ENCODE assay signal across 17 mouse cellular contexts in genomic region chr6:117060688-117061087, GRCm38 (mm10).
DNase-seq lines count a peak whose midpoint lies in the region; ATAC-seq and TF ChIP-seq lines count a peak whose summit lies in the region.
"Had no signal": no experiment of that assay in that cellular context is flagged by ENCODE, and none has a peak within 500 bp of the region (broad histone marks: within the 10 kb centered on the region; RNA-seq: fewer than 3 reads in every experiment).

No protein-coding gene starts in this region.

- WGBS in midbrain, postnatal 0 days: 78% methylated on average over 3 of the region's 3 CpGs
- 92% methylated on average over 3 of the region's 3 CpGs for WGBS in midbrain, embryonic 13.5 days
- 79% methylated on average over 3 of the region's 3 CpGs for WGBS in neural tube, embryonic 15.5 days

- ATAC-seq in midbrain, postnatal 0 days (ENCODE audit: low FRiP score): no peak
- ATAC-seq in midbrain, embryonic 13.5 days: no peak
- no peak for ATAC-seq in neural tube, embryonic 15.5 days (ENCODE audit: low FRiP score)
- ATAC-seq: intestine, embryonic 15.5 days had no signal

- DNase-seq in gastrocnemius, postnatal 25 days: peak; percentile 28
- no peak for DNase-seq in gastrocnemius, postnatal 14 days
- peak; percentile 8 for DNase-seq in midbrain, postnatal 0 days (ENCODE audit: low spot score)
- DNase-seq in adrenal gland, postnatal 36 days: peak; percentile 6 to 46
- peak; percentile 42 for DNase-seq in ovary, postnatal 36 days (ENCODE audit: low spot score)
- DNase-seq: cerebellum, adult 9-10 months; layer of hippocampus, postnatal 36 days; lung, adult 18-20 months; right cerebral cortex, postnatal 4 days; thymus, postnatal 4 days had no signal

- no peaks in the 10 kb centered on the region for H3K36me3 ChIP-seq in midbrain, postnatal 0 days (ENCODE audit: insufficient read depth, low read length)
- H3K36me3 ChIP-seq in midbrain, embryonic 13.5 days: no peaks in the 10 kb centered on the region
- no peaks in the 10 kb centered on the region for H3K36me3 ChIP-seq in neural tube, embryonic 15.5 days
- H3K36me3 ChIP-seq: forebrain, embryonic 10.5 days; hindbrain, embryonic 10.5 days; intestine, embryonic 15.5 days; limb, embryonic 12.5 days had no signal

- no peak for TF ChIP-seq CTCF in midbrain, postnatal 0 days (IDR thresholded peaks at IDR 0.05)

- H3K27ac ChIP-seq in midbrain, postnatal 0 days (ENCODE audit: low read depth, low read length): no peak overlapping the region
- H3K27ac ChIP-seq in midbrain, embryonic 13.5 days: no peak overlapping the region
- H3K27ac ChIP-seq in neural tube, embryonic 15.5 days (replicated peaks): no peak overlapping the region
- H3K27ac ChIP-seq: forebrain, embryonic 10.5 days; hindbrain, embryonic 10.5 days; intestine, embryonic 15.5 days; limb, embryonic 12.5 days had no signal

- H3K4me2 ChIP-seq in midbrain, postnatal 0 days (ENCODE audit: low read depth, low read length, poor library complexity, severe bottlenecking): no peak overlapping the region
- no peak overlapping the region for H3K4me2 ChIP-seq in midbrain, embryonic 13.5 days (replicated peaks)
- H3K4me2 ChIP-seq in neural tube, embryonic 15.5 days: no peak overlapping the region
- H3K4me2 ChIP-seq: intestine, embryonic 15.5 days; limb, embryonic 12.5 days had no signal

- H3K4me1 ChIP-seq in midbrain, postnatal 0 days (ENCODE audit: insufficient read depth, low read length): no peaks in the 10 kb centered on the region
- H3K4me1 ChIP-seq in midbrain, embryonic 13.5 days (replicated peaks): no peaks in the 10 kb centered on the region
- no peaks in the 10 kb centered on the region for H3K4me1 ChIP-seq in neural tube, embryonic 15.5 days
- H3K4me1 ChIP-seq: forebrain, embryonic 10.5 days; hindbrain, embryonic 10.5 days; intestine, embryonic 15.5 days; limb, embryonic 12.5 days; megakaryocyte, embryonic 14.5 days had no signal

- H3K9ac ChIP-seq in midbrain, postnatal 0 days (replicated peaks; ENCODE audit: low read length, poor library complexity, severe bottlenecking): no peak overlapping the region
- no peak overlapping the region for H3K9ac ChIP-seq in midbrain, embryonic 13.5 days (replicated peaks)
- H3K9ac ChIP-seq in neural tube, embryonic 15.5 days (replicated peaks): no peak overlapping the region
- H3K9ac ChIP-seq: intestine, embryonic 15.5 days; limb, embryonic 12.5 days had no signal

- no peak overlapping the region for H3K4me3 ChIP-seq in midbrain, postnatal 0 days (ENCODE audit: low read depth, low read length)
- no peak overlapping the region for H3K4me3 ChIP-seq in midbrain, embryonic 13.5 days (replicated peaks)
- no peak overlapping the region for H3K4me3 ChIP-seq in neural tube, embryonic 15.5 days (replicated peaks)
- H3K4me3 ChIP-seq: forebrain, embryonic 10.5 days; hindbrain, embryonic 10.5 days; intestine, embryonic 15.5 days; limb, embryonic 12.5 days; megakaryocyte, embryonic 14.5 days had no signal

- H3K9me3 ChIP-seq in midbrain, postnatal 0 days (ENCODE audit: low read length): no peaks in the 10 kb centered on the region
- H3K9me3 ChIP-seq in midbrain, embryonic 13.5 days: no peaks in the 10 kb centered on the region
- no peaks in the 10 kb centered on the region for H3K9me3 ChIP-seq in neural tube, embryonic 15.5 days (replicated peaks)
- H3K9me3 ChIP-seq: forebrain, embryonic 10.5 days; hindbrain, embryonic 10.5 days; intestine, embryonic 15.5 days; limb, embryonic 12.5 days; megakaryocyte, embryonic 14.5 days had no signal

- intact Hi-C loops in gastrocnemius, postnatal 14 days (cut with DNase I; ENCODE audit: low total_unique reads): no loop called here

- no peaks in the 10 kb centered on the region for H3K27me3 ChIP-seq in midbrain, postnatal 0 days (ENCODE audit: insufficient read depth, low read length)
- H3K27me3 ChIP-seq in midbrain, embryonic 13.5 days: no peaks in the 10 kb centered on the region
- no peaks in the 10 kb centered on the region for H3K27me3 ChIP-seq in neural tube, embryonic 15.5 days (replicated peaks)
- H3K27me3 ChIP-seq: intestine, embryonic 15.5 days; limb, embryonic 12.5 days; megakaryocyte, embryonic 14.5 days had no signal
